In genomic region chr2:165195411-165196182, GRCm38 (mm10) we compare ENCODE assay signal across 8 mouse cellular contexts. TPM values are rescaled to one million over a fixed set of nuclear protein-coding genes. Genes with fewer than 3 reads are reported as not detected.
DNase-seq lines count a peak whose midpoint lies in the region; ATAC-seq lines count a peak whose summit lies in the region.

No protein-coding gene starts in this region.

- H3K9me3 ChIP-seq in hindbrain, embryonic 14.5 days (ENCODE audit: control insufficient read depth, low read length) = no peaks in the 10 kb centered on the region
- H3K9me3 ChIP-seq in neural tube, embryonic 11.5 days (ENCODE audit: control insufficient read depth, low read length) = no peaks in the 10 kb centered on the region; the same call in 1 of the 2 replicates

- H3K4me3 ChIP-seq in hindbrain, embryonic 14.5 days (replicated peaks; ENCODE audit: low read length) = no peak overlapping the region
- no peak overlapping the region for H3K4me3 ChIP-seq in neural tube, embryonic 11.5 days (ENCODE audit: low read depth, low read length)

- no peaks in the 10 kb centered on the region for H3K27me3 ChIP-seq in hindbrain, embryonic 14.5 days (ENCODE audit: control insufficient read depth, insufficient read depth, low read length)
- peaks cover 77% of the 10 kb centered on the region for H3K27me3 ChIP-seq in neural tube, embryonic 11.5 days (ENCODE audit: control insufficient read depth, insufficient read depth, low read length)

- H3K27ac ChIP-seq in hindbrain, embryonic 14.5 days = peak overlapping the region; percentile 58
- peak overlapping the region; percentile 74 for H3K27ac ChIP-seq in neural tube, embryonic 11.5 days (ENCODE audit: low read depth, low read length)

- 4% methylated on average over 31 of the region's 32 CpGs for WGBS in hindbrain, embryonic 14.5 days
- 1% methylated on average over 32 of the region's 32 CpGs for WGBS in neural tube, embryonic 11.5 days

- DNase-seq in kidney, postnatal 14 days = peak; percentile 32
- DNase-seq in kidney, adult 11 months = no peak
- DNase-seq in embryo, embryonic 9.5 days (ENCODE audit: extremely low spot score) = peak; percentile 68
- DNase-seq in hindbrain, embryonic 14.5 days (ENCODE audit: low spot score) = no peak
- peak; percentile 82 for DNase-seq in neural tube, embryonic 11.5 days (ENCODE audit: low spot score)
- DNase-seq in cerebellum, adult 9-11 months = no peak
- no peak for DNase-seq in left cerebral cortex, adult 18-20 months (ENCODE audit: low spot score in 2 of 2)

- no peaks in the 10 kb centered on the region for H3K36me3 ChIP-seq in hindbrain, embryonic 14.5 days (replicated peaks; ENCODE audit: control insufficient read depth, insufficient read depth)
- H3K36me3 ChIP-seq in neural tube, embryonic 11.5 days (ENCODE audit: control insufficient read depth, insufficient read depth, low read length) = no peaks in the 10 kb centered on the region

- peak; percentile 71 for ATAC-seq in hindbrain, embryonic 14.5 days (ENCODE audit: low FRiP score)
- ATAC-seq in neural tube, embryonic 11.5 days (ENCODE audit: insufficient read depth, low FRiP score, low TSS enrichment) = peak; percentile 91
- ATAC-seq in megakaryocyte, adult 5-6 weeks (ENCODE audit: poor library complexity, severe bottlenecking) = no peak

- peaks cover 25% of the 10 kb centered on the region for H3K4me1 ChIP-seq in hindbrain, embryonic 14.5 days (replicated peaks; ENCODE audit: control insufficient read depth, insufficient read depth, low read length)
- H3K4me1 ChIP-seq in neural tube, embryonic 11.5 days (ENCODE audit: control insufficient read depth, insufficient read depth, low read length) = peaks cover 19% of the 10 kb centered on the region

- H3K4me2 ChIP-seq in hindbrain, embryonic 14.5 days (replicated peaks) = peak overlapping the region; percentile 41
- peak overlapping the region; percentile 6 for H3K4me2 ChIP-seq in neural tube, embryonic 11.5 days (ENCODE audit: low read depth)

- H3K9ac ChIP-seq in hindbrain, embryonic 14.5 days = peak overlapping the region; percentile 33
- no peak overlapping the region for H3K9ac ChIP-seq in neural tube, embryonic 11.5 days (ENCODE audit: low read length)

RNA-seq across cellular contexts. Expression of gene Cdh22, which starts 39.1 kb away (rescaled TPM):
- 12.4 and 15.4 TPM in 2 replicates for polyA plus RNA-seq in hindbrain, embryonic 14.5 days (2014; fragmentation: Nextera tagmentation; extraction: Ambion mirVana)
- polyA plus RNA-seq in neural tube, embryonic 11.5 days (2014; fragmentation: Nextera tagmentation; extraction: Ambion mirVana) = 3.1 and 3.4 TPM in 2 replicates
- 0.09 TPM in 1 of 2 replicates, not detected in the other for total RNA-seq in megakaryocyte, adult 5-6 weeks (2015)
- total RNA-seq in megakaryocyte, adult 5-6 weeks (2017) = 0.07 TPM in 1 of 2 replicates, not detected in the other
- total RNA-seq in left cerebral cortex, adult 18-20 months (2021) = 10 to 100 TPM; 55.1 to 61.1 TPM

Comparison
In these comparisons a context has a peak if more than half of its experiments do, and no peak if none do; other contexts are left out.
1. DNase-seq: peak in kidney, postnatal 14 days (single experiment), embryo, embryonic 9.5 days (single experiment) and neural tube, embryonic 11.5 days (single experiment); none in kidney, adult 11 months (single experiment), hindbrain, embryonic 14.5 days (single experiment), cerebellum, adult 9-11 months (single experiment) and left cerebral cortex, adult 18-20 months (0 of 2).
2. RNA of gene Cdh22, which starts 39.1 kb away (total RNA-seq): 55.1 to 61.1 TPM in left cerebral cortex, adult 18-20 months; 0.07 to 0.09 TPM in megakaryocyte, adult 5-6 weeks; every median in the first group is over 10 times any median in the second.